Mouse (Mus musculus): ENCODE results near the gene Lect2. TPM values are rescaled to one million over a fixed set of nuclear protein-coding genes. Genes with fewer than 3 reads are reported as not detected.

Lect2 gene
- polyA plus RNA-seq, 1 experiment from 2014 or later, result 9.4 TPM

GRCm38 (mm10) chr13:56581512-56581911 lies 33.2 kb upstream of the Lect2 start:
- WGBS, result 17% methylated on average over 3 of the region's 3 CpGs
- Histone ChIP-seq H3K9ac (no peak overlapping the region), H3K36me3 (no peaks in the 10 kb centered on the region), H3K4me1 (peaks cover 21% of the 10 kb centered on the region), H3K4me2 (no peak overlapping the region; the same call in 1 of the 2 replicates), H3K27ac (peak overlapping the region; percentile 90), H3K4me3 (replicated peaks) (no peak overlapping the region), H3K27me3 (replicated peaks) (no peaks in the 10 kb centered on the region), H3K9me3 (no peaks in the 10 kb centered on the region)
- ATAC-seq (ENCODE audit: insufficient read depth, low FRiP score, low read depth), result no peak

DNA sequence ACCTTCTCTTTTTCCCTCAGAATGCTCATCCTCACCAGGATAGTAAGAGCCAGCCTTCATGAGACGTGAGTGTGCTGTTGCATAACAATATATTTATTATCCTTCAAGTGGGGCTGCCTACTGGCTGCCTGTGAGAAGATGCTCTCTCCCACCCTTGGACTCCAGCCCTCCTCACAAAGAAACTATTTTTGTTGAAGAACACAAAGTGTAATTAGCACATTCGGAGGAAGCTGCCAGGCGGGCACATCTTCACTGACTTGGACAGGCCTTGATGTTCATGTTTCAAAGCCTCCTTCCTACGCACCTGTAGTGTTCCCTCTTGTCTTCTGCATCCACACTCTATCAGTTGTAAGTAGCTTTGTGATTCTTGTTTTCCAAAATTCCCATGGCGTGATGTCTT lies 32.1 kb upstream of the Lect2 start:
- no peak overlapping the region for H3K4me3 ChIP-seq (replicated peaks)
- H3K9me3 ChIP-seq, result no peaks in the 10 kb centered on the region
- H3K27ac ChIP-seq, result no peak overlapping the region
- H3K9ac ChIP-seq, result no peak overlapping the region
- H3K4me1 ChIP-seq, result peaks cover 29% of the 10 kb centered on the region
- WGBS, result 78% methylated on average over 5 of the region's 5 CpGs
- no peak overlapping the region for H3K4me2 ChIP-seq
- ATAC-seq (ENCODE audit: insufficient read depth, low FRiP score, low read depth), result no peak
- H3K27me3 ChIP-seq (replicated peaks), result no peaks in the 10 kb centered on the region
- no peaks in the 10 kb centered on the region for H3K36me3 ChIP-seq

- ATAC-seq (ENCODE audit: insufficient read depth, low FRiP score, low read depth), result no peak
- no peak overlapping the region for H3K4me3 ChIP-seq (replicated peaks)
- H3K36me3 ChIP-seq, result no peaks in the 10 kb centered on the region
- no peak overlapping the region for H3K4me2 ChIP-seq
- no peaks in the 10 kb centered on the region for H3K27me3 ChIP-seq (replicated peaks)
- no peaks in the 10 kb centered on the region for H3K9me3 ChIP-seq
- H3K4me1 ChIP-seq, result peaks cover 36% of the 10 kb centered on the region
- H3K27ac ChIP-seq, result no peak overlapping the region
- H3K9ac ChIP-seq, result no peak overlapping the region
- 77% methylated on average over 5 of the region's 5 CpGs for WGBS
Measured at GRCm38 (mm10) chr13:56578097-56578496, 29.8 kb upstream of the Lect2 start.

DNA sequence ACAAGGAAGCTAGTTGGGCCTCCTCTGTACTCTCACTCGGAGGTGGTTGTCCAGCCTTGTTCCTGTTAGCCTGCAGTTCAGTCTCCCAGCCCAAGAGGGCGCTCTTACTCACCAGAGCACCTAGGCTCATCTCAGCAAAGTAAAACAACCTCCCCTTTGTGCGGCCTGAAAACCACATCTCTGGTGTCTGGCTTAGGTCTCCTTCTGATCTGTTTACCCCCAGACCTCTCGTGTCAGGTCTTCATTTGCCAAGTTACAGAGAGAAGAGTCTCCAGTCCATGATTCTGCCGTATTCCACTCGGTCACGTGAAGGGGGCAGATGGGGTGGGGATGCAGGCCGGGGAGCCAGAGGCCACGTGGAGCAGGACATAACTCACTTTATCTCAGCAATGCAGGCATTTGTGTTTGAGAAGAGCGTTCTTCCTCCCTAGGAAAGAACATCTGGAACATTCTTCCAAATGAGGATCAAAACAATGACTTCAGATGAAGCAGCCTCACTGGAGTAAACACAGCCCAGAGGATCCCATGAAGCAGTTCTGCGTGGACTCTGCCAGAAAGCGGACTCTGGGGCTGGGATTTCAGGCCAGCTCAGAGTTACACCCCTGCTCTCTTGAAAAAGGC lies 27.5 kb upstream of the Lect2 start:
- 22% methylated on average over 12 of the region's 12 CpGs for WGBS
- no peak overlapping the region for H3K4me3 ChIP-seq (replicated peaks)
- H3K27me3 ChIP-seq (replicated peaks), result no peaks in the 10 kb centered on the region
- H3K4me1 ChIP-seq, result 0 out of 2 replicates have a peak, but pooled peaks cover 19% of the 10 kb centered on the region
- no peak overlapping the region for H3K4me2 ChIP-seq
- ATAC-seq (ENCODE audit: insufficient read depth, low FRiP score, low read depth), result peak; percentile 63
- H3K36me3 ChIP-seq, result no peaks in the 10 kb centered on the region
- H3K9me3 ChIP-seq, result no peaks in the 10 kb centered on the region
- peak overlapping the region; percentile 92 for H3K27ac ChIP-seq
- no peak overlapping the region for H3K9ac ChIP-seq

DNA sequence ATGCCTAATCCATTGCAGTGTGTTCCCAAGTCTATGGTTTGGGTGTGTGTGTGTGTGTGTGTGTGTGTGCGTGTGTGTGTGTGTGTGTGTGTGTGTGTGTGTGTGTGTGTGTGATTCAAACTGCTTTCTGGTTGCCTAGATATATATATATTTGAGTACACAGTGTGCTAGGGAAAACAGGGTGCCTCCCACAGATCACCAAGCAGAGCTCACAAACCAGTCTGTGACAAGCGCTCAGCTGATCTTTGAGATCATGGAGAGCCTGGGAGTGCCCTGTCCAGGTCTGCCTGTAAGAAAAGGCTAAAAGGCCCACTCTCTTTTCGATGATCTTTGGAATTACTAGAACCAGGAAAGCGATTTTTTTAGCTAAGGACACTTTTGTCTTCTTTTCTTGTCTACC lies 26.8 kb upstream of the Lect2 start:
- Histone ChIP-seq H3K9me3 (no peaks in the 10 kb centered on the region), H3K4me1 (0 out of 2 replicates have a peak, but pooled peaks cover 19% of the 10 kb centered on the region), H3K4me2 (no peak overlapping the region), H3K27me3 (replicated peaks) (no peaks in the 10 kb centered on the region), H3K36me3 (no peaks in the 10 kb centered on the region), H3K27ac (peak overlapping the region; percentile 92), H3K4me3 (replicated peaks) (no peak overlapping the region), H3K9ac (no peak overlapping the region)
- 73% methylated on average over 4 of the region's 4 CpGs for WGBS
- no peak for ATAC-seq (ENCODE audit: insufficient read depth, low FRiP score, low read depth)

- 65% methylated on average over 8 of the region's 8 CpGs for WGBS
- Histone ChIP-seq H3K4me3 (replicated peaks) (no peak overlapping the region), H3K27ac (no peak overlapping the region), H3K9ac (no peak overlapping the region), H3K27me3 (replicated peaks) (no peaks in the 10 kb centered on the region), H3K36me3 (no peaks in the 10 kb centered on the region), H3K4me2 (no peak overlapping the region), H3K9me3 (no peaks in the 10 kb centered on the region), H3K4me1 (0 out of 2 replicates have a peak, but pooled peaks cover 17% of the 10 kb centered on the region)
- ATAC-seq (ENCODE audit: insufficient read depth, low FRiP score, low read depth), result no peak
Measured at GRCm38 (mm10) chr13:56571645-56572044, 23.3 kb upstream of the Lect2 start.

- H3K27ac ChIP-seq, result no peak overlapping the region
- no peaks in the 10 kb centered on the region for H3K9me3 ChIP-seq
- WGBS, result 64% methylated on average over 10 of the region's 10 CpGs
- no peak for ATAC-seq (ENCODE audit: insufficient read depth, low FRiP score, low read depth)
- no peak overlapping the region for H3K9ac ChIP-seq
- peaks cover 3% of the 10 kb centered on the region; the same call in 1 of the 2 replicates for H3K4me1 ChIP-seq
- no peaks in the 10 kb centered on the region for H3K36me3 ChIP-seq
- no peak overlapping the region for H3K4me3 ChIP-seq (replicated peaks)
- no peak overlapping the region for H3K4me2 ChIP-seq
- no peaks in the 10 kb centered on the region for H3K27me3 ChIP-seq (replicated peaks)
Measured at GRCm38 (mm10) chr13:56566336-56566735, 18.0 kb upstream of the Lect2 start.

GRCm38 (mm10) chr13:56563075-56563474 lies 14.8 kb upstream of the Lect2 start:
- H3K9me3 ChIP-seq, result no peaks in the 10 kb centered on the region
- no peaks in the 10 kb centered on the region for H3K36me3 ChIP-seq
- no peak overlapping the region for H3K4me3 ChIP-seq (replicated peaks)
- no peak overlapping the region; the same call in 1 of the 2 replicates for H3K27ac ChIP-seq
- no peak for ATAC-seq (ENCODE audit: insufficient read depth, low FRiP score, low read depth)
- no peak overlapping the region for H3K9ac ChIP-seq
- H3K4me1 ChIP-seq, result peaks cover 5% of the 10 kb centered on the region; the same call in 1 of the 2 replicates
- 41% methylated on average over 6 of the region's 6 CpGs for WGBS
- H3K27me3 ChIP-seq (replicated peaks), result no peaks in the 10 kb centered on the region
- H3K4me2 ChIP-seq, result no peak overlapping the region

GRCm38 (mm10) chr13:56561129-56561528 lies 12.8 kb upstream of the Lect2 start:
- Histone ChIP-seq H3K36me3 (no peaks in the 10 kb centered on the region), H3K4me3 (replicated peaks) (no peak overlapping the region), H3K9me3 (no peaks in the 10 kb centered on the region), H3K4me2 (no peak overlapping the region), H3K9ac (no peak overlapping the region), H3K27me3 (replicated peaks) (no peaks in the 10 kb centered on the region), H3K27ac (no peak overlapping the region), H3K4me1 (peaks cover 5% of the 10 kb centered on the region; the same call in 1 of the 2 replicates)
- WGBS, result 65% methylated on average over 8 of the region's 8 CpGs
- ATAC-seq (ENCODE audit: insufficient read depth, low FRiP score, low read depth), result peak; percentile 63; the same call in 1 of the 2 replicates

DNA sequence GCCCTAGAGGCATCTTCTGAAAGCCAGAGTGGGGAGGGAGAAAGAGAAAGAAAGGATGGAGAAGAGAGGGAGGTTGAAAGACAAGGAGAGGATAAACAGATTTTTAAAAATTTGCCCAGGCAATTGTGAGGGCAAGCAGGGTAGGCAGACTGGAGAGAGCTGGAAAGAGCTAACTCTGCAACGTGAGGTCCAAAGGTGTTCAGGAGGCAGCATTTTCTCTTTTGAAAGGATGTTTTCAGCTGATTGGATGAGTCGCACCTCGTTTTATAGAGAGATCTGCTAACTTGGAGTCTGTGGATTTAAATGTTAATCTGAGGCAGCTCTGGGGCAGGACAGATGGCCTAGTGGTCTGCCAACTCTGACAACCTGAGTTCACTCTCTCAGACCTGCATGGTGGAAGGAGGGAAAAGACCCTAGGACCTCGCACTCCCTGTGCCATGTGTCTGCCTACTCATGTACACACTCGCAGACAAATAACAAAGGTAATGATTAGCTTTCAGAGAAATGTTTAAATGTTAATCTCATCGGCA lies 11.6 kb upstream of the Lect2 start:
- Histone ChIP-seq H3K36me3 (no peaks in the 10 kb centered on the region), H3K4me1 (peaks cover 5% of the 10 kb centered on the region; the same call in 1 of the 2 replicates), H3K27me3 (replicated peaks) (no peaks in the 10 kb centered on the region), H3K27ac (no peak overlapping the region), H3K9ac (no peak overlapping the region), H3K9me3 (no peaks in the 10 kb centered on the region), H3K4me3 (replicated peaks) (no peak overlapping the region), H3K4me2 (no peak overlapping the region)
- 75% methylated on average over 6 of the region's 6 CpGs for WGBS
- ATAC-seq (ENCODE audit: insufficient read depth, low FRiP score, low read depth), result no peak

- 60% methylated on average over 3 of the region's 3 CpGs for WGBS
Measured at GRCm38 (mm10) chr13:56558811-56559210, 10.5 kb upstream of the Lect2 start.

GRCm38 (mm10) chr13:56556701-56557100 lies 8.4 kb upstream of the Lect2 start:
- WGBS, result 63% methylated on average over 3 of the region's 3 CpGs
- no peak for ATAC-seq (ENCODE audit: insufficient read depth, low FRiP score, low read depth)
- Histone ChIP-seq H3K9me3 (no peaks in the 10 kb centered on the region), H3K27me3 (replicated peaks) (no peaks in the 10 kb centered on the region), H3K4me3 (replicated peaks) (no peak overlapping the region), H3K36me3 (no peaks in the 10 kb centered on the region), H3K9ac (no peak overlapping the region), H3K4me2 (no peak overlapping the region), H3K27ac (no peak overlapping the region), H3K4me1 (0 out of 2 replicates have a peak, but pooled peaks cover 2% of the 10 kb centered on the region)

More at GRCm38 (mm10) chr13:56558811-56559210, 10.5 kb upstream of the Lect2 start:
- Histone ChIP-seq H3K4me2 (no peak overlapping the region), H3K4me1 (peaks cover 5% of the 10 kb centered on the region; the same call in 1 of the 2 replicates), H3K36me3 (no peaks in the 10 kb centered on the region), H3K4me3 (replicated peaks) (no peak overlapping the region), H3K9me3 (no peaks in the 10 kb centered on the region), H3K27me3 (replicated peaks) (no peaks in the 10 kb centered on the region), H3K9ac (no peak overlapping the region), H3K27ac (no peak overlapping the region)
- ATAC-seq (ENCODE audit: insufficient read depth, low FRiP score, low read depth), result no peak

Data from stomach, embryonic 15.5 days (tissue).